Mouse (Mus musculus): ENCODE results near the gene Trp53bp2.

Trp53bp2 gene

DNA sequence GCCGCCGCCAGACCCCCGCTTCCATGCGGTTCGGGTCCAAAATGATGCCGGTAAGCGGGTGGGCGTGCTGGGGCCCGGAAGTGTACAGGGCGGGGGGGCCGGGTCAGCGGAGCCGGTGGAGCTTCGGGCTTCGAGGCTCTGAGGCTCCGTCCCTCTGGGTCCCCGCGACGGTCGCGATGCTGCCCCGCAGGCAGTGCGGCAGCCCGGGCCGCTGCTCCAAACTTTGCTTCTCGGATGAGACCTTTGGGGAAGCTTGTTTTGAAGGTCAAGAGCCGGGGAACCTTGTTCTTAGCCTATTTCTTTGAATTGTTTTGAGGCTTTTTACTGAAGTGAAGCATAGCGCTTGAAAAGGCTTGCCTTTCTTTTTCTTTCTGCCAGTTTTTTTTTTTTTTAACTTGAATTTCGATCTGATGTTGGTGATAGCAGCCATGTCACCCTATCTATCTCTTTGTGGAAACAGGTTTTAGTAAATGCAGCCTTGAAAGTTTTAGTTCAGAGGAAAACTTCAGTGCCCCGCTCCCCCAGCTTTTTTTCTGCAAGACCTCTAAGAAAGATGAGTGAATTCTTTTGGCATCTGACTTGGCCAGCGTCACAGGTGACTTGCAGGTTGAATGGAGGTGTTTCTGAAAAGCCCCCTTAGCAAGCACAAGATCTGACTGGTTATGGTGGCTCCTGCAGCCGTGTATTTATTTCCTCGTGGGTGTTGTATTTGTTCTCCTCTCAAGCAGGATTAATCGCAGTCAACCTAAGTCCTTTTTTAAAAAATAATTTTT lies 615 bp downstream of the Trp53bp2 start:
- no peak for DNase-seq (ENCODE audit: low spot score)

DNA sequence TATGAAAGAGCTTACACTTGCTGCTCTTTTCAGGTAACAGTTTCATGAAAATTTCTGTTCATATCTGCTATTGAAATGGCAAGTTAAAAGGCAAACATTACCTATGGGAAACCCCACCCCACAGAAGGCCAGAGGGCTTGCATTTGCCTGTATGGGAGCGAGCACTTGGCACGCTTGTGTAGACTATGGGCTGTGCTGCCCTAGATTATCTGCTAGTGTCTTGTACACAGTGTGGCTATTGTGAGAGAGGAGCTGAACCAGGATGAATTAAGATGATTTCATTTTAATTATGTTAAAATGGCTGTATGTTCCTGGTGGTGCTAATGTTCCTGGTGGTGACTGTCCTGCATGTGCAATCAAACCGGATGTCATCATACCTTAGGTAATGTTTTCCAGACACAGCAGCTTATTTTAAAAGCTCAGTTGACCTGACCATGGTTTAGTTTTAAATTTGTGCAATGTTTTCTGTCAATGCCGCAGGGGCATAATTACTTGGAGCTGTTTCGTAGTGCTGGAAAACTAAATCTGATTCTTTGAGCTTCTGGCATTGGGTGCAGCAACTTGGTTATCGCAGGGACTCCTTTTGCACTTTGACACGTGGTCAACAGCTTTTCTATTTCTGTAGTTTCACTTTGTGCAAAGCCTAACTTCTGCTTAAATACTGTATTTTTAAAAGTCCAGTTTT lies 3.8 kb downstream of the Trp53bp2 start:
- DNase-seq (ENCODE audit: low spot score): no peak

DNA sequence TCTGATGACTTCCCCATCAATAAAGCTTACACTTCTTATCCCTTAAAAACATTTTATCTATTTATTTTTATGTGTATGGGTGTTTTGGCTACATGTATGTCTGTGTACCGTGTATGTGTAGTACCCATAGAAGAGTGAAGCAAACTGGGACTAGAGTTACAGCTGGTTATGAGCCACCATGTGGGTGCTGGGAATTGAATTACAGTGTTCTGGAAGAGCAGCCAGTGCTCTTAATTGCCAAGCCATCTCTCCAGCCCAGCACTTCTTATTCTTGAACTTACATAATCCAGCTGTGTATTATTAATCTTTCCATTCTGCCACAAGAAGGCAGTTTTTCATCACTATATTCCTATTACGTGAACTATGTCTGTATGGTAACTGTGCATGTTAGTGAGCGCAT lies 10.5 kb downstream of the Trp53bp2 start:
- DNase-seq (ENCODE audit: low spot score): no peak

DNA sequence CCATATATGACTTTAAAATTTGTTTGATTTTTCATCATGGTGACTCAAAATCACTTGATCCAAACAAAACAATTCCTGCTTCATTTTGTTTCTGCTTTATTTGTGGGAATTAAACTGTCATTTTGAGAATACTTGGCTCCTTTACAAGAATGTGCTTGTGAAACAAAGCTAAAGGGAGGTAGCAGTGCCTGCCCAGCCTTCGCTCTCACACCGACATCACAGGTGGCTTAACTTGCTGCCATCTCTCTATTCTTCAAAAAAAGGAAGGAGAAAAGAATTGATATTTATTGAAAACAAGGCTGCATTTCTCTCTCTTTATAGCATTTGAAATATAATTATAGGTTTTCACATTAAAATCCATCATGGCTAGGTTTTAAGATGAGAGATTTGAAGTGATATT lies 15.3 kb downstream of the Trp53bp2 start:
- no peak for DNase-seq (ENCODE audit: low spot score)

DNA sequence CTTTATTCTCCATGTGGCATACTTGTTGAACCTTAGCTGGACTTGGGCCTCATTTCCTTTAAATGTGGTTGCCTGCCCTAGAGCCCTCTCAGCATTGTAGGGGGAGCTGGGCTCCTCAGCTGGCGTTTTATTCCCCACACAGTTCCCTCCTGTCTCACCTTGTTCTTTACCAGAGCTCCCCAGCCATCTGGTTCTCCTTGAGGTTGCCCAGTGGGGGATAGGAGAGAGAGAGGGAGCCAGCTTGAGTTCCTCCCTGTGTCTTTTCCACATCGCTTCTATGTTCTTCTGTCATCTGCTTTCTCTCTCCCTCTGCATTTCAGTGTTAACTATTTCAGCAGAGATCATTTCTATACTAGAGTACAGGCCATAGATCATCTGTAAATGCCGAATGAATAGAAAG lies 16.2 kb downstream of the Trp53bp2 start:
- no peak for DNase-seq (ENCODE audit: low spot score)

DNA sequence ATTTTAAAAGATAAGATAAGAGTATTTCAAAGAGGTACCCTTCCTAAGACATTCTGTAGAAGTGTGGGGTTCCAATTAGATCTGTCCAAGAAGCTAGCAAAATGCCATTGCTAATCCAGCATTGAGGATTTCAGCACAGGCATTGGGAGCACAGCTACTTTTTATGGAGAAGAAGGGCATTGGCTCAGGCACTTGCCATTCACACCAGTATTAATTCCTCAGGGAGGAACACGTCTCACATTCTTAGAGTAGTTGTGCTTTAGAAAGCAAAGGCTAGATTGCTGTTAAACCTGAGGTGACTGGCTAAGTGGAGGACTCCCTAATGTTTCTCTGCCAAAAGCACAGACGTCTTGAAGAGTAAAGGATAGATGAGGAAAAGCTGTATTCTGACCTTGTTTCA lies 17.5 kb downstream of the Trp53bp2 start:
- DNase-seq (ENCODE audit: low spot score): no peak

DNA sequence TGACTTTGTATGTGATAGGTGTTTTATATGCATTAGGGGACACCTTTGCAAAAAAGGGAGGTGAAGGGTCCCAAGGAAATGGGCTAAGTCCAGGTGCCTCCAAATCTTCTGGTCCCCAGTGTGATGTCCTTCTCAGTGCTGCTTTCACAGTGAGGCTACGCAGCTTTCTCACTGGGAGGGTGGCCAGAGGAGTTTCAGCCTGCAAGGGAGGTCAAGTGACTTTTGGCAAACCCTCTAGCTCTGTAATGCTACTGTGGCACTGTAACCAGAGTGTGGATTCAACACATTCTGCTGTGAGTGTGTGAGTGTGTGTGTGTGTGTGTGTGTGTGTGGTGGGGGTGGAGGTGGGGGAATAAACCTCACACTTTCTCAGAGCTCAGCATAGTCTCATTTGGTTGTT lies 18.5 kb downstream of the Trp53bp2 start:
- DNase-seq (ENCODE audit: low spot score): no peak

DNA sequence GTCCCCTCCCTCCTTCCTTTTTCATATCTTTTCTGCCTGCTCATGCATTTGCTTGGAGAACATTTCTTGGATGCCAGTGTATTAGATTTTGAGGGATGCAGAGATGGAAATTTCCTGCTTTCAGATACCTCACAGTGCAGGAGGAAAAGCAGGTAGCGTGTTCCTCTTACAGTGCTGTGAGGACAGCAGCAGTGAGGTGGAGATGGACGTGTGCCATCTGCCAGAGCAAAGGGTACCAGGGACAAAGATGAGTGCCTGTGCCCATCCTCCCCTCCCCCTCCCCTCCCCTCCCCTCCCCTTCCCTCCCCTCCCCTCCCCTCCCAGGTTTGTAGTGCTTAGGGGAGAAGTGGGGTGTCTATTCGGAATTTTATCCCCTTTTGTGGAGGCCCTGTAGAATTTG lies 20.9 kb downstream of the Trp53bp2 start:
- no peak for DNase-seq (ENCODE audit: low spot score)

DNA sequence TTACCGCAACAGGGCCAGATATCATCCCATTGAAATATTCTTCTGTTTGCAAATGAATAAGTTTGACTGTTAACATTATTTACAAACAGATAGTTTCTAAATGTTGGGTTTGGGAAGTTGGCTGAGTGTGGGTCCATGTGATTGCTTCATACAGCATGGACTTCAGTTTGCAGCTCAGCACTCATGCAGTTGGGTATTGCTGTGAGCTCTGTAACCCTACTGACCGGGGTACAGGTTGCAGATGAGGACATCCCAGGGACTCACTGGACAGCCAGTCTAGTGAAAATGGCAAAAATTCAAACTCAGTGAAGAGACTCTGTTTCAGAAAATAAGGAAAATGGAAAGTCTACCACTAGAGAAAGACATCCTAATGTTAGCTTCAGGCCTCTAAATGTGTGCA lies 21.7 kb downstream of the Trp53bp2 start:
- no peak for DNase-seq (ENCODE audit: low spot score)

DNA sequence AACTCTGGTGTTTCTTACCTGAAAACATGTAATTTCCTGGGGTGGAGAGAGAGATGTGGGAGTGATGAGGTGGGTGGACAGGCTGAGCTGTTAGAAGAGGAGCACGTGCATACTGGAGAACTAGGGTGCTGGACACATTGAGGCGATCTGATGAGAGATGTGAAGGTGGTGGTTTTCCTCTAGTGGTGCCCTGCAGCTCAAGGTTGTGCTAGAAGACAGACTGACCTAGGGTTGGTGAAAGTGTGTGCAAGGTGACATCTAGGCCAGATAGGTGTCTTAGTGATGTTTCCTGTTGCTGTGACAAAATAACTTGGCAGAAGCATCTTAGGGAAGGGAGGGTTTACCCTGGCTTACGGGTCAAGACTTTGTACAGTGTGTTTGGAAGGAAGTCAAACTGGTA lies 23.1 kb downstream of the Trp53bp2 start:
- no peak for DNase-seq (ENCODE audit: low spot score)

DNA sequence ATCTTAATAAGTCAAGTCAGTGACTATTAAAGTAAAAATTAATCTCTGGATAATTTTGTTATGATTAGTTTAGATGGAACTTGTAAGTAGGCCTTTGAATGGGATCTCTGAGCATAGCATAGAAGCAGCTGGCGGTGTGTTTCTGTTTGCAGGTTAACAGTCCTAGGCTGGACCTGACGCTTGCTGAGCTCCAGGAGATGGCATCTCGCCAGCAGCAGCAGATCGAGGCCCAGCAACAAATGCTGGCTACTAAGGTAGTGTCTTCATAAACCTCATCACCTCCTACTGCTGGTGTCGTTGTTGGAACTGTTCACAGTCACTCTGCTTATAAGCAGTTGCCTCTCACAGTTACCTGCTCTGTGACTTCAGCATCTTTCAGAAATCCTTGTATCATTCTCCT lies 27.8 kb downstream of the Trp53bp2 start:
- DNase-seq (ENCODE audit: low spot score): no peak

DNA sequence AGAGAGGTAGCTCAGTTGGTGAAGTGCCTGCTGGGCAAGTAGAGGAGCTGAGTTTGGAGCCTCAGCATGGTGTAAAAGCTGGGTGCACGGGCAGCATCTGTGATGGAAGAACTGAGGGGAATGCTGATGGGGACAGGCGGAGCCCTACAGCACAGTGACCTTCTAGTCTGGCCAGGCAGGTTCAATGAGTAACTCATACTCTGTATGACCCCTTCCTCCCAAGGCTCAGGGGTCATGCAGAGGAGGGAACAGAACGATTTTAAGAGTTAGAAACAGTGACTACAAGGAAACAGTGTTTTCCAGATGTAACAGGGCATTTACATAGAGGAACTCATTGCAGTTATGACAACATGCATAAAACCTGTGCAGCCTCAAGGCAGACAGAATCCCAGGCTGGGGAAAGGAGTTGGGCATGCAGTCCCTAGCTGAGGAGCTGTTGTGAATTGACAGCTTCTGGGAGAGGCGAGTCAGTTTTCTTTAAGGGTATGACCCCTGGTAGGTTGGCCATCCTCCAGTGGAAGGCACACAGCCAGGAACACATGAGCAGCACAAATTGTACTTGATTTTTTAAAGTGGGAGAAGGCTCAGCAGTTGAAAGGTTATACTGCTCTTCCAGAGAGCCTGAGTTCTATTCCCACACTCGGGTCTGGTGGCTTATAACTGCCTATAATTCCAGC lies 30.7 kb downstream of the Trp53bp2 start:
- peak; percentile 64 for DNase-seq (ENCODE audit: low spot score)

DNA sequence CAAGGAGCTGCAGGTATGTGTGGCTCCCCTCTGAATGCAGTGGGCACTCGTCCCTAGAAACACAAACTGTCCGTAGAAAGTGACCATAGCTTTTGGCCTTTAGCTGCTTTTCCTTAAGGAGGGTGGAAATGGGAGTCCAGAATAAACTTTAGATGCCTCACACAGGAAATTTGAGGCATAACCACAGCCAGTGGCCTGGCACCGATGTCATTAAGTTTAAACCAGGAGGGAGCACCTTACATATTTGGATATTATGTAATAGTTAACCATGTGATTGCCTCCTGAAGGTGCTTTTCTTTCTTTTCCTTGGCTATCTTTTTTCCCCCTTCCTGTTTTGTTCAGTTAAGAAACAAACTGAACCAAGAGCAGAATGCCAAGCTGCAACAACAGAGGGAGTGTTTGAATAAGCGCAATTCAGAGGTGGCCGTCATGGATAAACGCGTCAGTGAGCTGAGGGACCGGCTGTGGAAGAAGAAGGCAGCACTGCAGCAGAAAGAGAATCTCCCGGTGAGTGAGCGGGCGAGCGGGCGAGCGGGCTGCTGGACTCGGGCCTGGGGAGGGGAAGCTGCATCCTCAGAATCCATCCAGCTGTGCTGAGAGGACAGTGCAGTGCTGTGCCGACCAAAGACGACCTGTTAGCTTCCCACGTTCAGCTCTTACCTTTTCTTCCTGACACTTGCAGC lies 33.0 kb downstream of the Trp53bp2 start:
- no peak for DNase-seq (ENCODE audit: low spot score)

DNA sequence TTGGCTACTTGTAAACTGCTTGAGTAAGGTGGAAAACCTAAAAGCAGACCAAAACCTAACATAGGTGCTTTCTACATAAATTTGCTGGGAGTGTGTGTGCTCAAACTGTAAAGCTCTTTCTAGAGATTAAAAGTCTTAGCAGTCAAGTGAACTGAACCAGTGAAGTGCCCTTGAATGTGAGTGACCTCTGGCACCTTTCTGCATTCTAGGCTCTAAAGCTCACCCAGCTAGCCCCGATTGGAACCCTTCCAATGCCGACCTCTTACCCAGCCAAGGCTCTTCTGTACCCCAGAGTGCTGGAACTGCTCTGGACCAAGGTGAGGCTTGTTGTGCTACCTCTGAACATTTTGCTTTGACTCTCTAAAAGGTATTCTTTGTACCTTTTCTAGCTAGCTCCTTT lies 35.1 kb downstream of the Trp53bp2 start:
- no peak for DNase-seq (ENCODE audit: low spot score)

DNA sequence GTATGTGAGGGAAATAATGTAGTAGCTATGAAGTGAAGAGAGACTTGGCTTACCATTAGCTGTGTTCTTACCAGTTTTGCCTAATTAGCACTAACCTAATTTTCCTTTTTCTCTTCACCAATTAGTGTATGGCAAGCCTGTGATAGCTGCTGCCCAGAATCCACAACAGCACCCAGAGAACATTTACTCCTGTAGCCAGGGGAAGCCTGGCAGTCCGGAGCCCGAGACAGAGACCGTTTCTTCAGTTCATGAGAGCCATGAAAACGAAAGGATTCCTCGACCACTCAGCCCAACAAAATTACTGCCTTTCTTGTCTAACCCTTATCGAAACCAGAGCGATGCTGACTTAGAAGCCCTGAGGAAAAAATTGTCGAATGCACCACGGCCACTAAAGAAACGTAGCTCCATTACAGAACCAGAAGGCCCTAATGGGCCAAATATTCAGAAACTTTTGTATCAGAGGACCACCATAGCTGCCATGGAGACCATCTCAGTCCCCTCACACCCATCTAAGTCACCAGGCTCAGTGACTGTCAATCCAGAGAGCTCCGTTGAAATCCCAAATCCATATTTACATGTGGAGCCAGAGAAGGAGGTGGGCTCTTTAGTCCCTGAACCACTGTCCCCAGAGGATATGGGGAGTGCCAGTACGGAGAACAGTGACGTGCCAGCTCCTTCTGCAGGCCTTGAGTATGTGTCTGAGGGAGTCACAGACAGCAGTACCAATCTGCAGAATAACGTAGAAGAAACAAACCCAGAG lies 39.5 kb downstream of the Trp53bp2 start:
- no peak for DNase-seq (ENCODE audit: low spot score)

DNA sequence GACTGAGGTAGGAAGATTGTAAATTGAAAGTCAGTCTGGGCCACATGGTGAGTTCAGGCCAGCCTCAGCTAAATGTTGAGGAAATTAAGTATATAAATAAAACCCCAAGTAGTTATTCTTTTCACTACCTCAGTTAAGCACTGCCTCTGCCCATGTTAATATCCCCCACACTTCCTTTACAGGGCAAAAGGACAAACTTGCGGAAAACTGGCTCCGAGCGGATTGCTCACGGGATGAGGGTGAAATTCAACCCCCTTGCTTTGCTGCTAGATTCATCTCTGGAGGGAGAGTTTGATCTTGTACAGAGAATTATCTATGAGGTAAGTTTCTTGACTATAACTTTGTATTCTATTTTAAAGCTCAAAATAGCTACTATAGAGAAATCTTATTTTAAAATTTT lies 43.5 kb downstream of the Trp53bp2 start:
- DNase-seq (ENCODE audit: low spot score): no peak

DNA sequence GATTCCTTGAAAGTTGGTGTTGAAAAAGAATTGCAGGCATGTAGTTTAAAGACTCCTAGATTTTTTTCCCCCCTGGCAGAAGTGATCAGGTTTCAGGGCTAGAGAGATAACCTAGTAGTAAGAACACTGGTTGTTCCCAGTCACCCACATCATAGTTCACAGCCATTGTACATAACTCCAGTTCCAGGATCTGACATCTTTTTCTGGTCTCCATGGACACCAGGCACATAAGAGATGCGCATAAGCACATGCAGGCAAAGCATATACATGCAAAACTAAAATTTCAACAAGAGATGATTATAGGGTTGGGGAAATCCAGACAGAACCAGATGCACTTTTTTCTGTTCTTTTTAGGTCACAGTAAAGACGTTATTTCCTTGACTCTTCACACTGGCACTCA lies 46.1 kb downstream of the Trp53bp2 start:
- no peak for DNase-seq (ENCODE audit: low spot score)

DNA sequence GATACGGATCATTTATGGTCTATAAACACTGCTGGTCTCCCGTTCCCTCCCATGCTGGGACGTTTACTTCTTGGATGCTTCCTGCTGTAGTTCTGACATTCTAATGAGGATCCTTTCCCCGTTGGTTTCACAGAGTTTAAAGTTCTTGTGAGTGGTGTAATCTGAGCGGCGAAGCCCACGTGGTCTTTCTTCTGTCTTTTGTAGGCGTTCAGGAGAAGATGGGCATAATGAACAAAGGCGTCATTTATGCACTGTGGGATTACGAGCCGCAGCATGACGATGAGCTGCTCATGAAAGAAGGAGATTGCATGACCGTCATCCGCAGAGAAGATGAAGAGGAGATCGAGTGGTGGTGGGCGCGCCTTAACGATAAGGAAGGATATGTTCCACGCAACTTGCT lies 49.6 kb downstream of the Trp53bp2 start:
- no peak for DNase-seq (ENCODE audit: low spot score)

DNA sequence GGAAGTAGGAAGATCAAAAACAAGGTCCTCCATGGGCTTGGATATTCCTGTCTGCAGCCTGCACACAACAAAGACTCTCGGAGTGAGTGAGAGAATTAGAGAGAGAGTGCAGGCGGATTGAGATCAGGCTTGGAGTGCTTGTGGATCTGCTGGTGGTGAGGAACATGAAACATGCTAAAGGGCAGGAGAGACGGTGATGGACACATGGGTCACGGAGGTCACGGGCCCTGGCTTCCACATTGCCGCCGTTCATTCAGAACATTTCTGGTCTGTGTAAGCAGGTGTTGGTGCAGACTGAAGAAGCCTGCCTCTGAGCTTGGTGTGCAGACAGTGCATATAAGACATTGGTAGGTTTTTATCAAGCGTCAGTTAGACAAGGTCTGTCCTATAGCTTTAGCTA lies 50.5 kb downstream of the Trp53bp2 start:
- DNase-seq (ENCODE audit: low spot score): no peak

DNA sequence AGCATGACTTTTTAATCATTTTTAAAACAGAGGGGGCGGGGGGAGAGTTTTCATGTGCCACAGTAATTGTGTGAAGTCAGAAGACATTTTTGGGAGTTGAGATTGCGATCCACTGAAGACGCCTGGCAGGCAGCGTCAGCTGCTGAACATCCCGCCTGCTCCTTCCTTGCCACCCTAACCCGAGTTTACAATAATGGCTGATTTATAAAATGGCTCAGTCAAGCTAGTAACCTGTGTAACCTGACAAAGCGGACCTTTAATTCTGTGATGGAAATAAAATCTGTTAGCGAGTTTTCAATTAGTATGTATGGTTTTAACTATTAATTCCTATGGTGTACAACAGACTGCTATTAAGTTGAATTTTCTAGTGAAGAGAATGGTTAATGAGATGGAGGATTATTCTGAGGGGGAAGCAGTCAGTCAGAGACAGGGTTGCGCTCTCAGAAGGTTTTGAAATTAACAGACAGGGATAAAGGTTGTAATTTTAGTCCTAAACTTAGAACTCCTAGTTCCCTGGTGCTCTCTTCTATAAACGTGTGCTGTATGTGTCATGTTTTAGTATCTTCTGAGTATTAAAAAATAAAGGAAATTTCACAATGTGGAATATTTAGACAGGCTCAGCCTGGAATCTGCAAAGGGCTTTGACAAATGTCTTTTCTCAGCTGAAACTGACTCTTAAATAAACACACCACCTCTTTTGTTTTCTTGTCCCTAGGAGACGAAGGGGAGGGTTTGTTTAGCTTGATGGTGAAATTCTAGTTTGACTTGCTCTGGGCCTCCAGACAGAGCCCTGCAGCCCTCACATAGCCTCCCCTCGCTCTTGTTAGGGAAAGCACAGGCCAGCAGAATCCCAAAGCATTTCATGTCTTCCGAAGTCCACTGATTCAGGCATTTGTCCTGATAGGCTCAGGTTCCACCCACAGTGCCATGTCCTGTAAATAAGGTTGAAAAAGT lies 51.6 kb downstream of the Trp53bp2 start:
- no peak for DNase-seq (ENCODE audit: low spot score)

DNA sequence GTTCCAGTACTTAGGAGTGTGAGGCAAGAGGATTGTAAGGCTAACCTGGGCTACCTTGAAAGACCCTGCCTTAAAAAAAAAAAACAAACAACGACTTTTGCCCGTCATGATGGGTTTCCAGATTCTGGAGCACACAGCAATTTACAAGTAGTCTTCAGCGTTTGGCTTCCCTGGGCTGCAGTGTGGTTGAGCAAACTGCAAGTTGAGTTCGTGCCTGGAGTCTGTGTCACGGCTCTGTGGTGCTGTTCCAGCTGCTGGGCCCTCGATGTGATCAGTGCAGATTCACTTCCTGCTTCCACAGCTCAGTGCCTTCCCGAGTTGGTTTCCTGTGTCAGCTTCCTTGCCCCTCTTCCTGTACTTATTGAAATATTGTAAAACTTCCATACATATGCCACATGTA lies 52.3 kb downstream of the Trp53bp2 start:
- no peak for DNase-seq (ENCODE audit: low spot score)
